Mouse (Mus musculus): Measurements from ENCODE around the gene Mgat4b. TPM values are rescaled to one million over a fixed set of nuclear protein-coding genes. Genes with fewer than 3 reads are reported as not detected.
"Not testable (repeated sequence)": the region's sequence is repeated elsewhere in the genome, so short reads cannot be mapped to it uniquely, and the experiment has no call there.

Gene Mgat4b
- polyA plus RNA-seq (2014; fragmentation: Nextera tagmentation; extraction: Ambion mirVana) = 41.3 and 59.6 TPM in 2 replicates

DNA sequence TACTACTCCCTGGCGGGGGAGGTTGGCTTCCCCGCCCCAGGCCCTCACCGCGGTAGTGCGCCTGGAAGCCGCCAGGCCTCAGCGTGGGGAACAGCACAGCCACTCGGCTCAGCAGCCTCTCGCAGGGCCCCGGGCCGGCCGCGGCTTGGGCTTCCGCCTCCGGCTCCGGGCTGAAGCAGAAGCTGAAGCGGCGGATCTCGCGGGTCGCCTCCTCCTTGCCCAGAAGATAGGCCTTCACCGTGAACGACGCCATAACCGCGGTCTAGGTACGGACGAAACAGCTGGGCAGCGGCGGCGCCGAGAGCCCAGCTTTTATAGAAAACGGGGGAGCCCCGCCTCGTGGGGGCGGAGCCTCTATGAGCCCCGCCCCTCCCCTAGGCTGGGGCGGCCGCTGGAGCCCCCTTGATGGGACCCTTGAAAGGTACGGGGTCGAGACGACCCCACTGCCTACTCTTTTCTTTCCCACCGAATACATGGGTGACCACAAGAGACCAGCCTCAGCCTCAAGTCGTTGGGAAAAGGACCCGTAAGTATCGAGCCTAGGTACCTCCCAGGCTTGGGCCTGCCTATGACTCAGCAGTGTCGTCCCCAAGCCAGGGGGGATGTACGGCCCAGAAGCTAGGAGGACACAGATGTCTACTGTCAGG lies at the start of gene Mgat4b, which contains the start of gene Sqstm1:
Gene Mgat4b, plus strand, starts transcription at position 386 of the 647 bp plus-strand sequence.
Gene Sqstm1, minus strand, starts transcription at position 323 of the 647 bp plus-strand sequence.
- peaks cover 21% of the 10 kb centered on the region for H3K36me3 ChIP-seq (ENCODE audit: control insufficient read depth, insufficient read depth, low read length)
- peak; percentile 92 for DNase-seq
- H3K27me3 ChIP-seq (ENCODE audit: control insufficient read depth, insufficient read depth, low read length) = no peaks in the 10 kb centered on the region
- peak within 1 kb of the TSS; percentile 96 for H3K27ac ChIP-seq (replicated peaks; ENCODE audit: low read depth, low read length)
- H3K4me2 ChIP-seq (ENCODE audit: low read length) = peak within 1 kb of the TSS; percentile 72
- H3K9me3 ChIP-seq (ENCODE audit: control insufficient read depth, low read length) = no peaks in the 10 kb centered on the region
- peak; percentile 80 for ATAC-seq (ENCODE audit: low FRiP score, low TSS enrichment)
- H3K4me3 ChIP-seq (replicated peaks; ENCODE audit: low read depth, low read length) = peak within 1 kb of the TSS; percentile 87
- peaks cover 21% of the 10 kb centered on the region for H3K4me1 ChIP-seq (ENCODE audit: control insufficient read depth, insufficient read depth, low read length)
- H3K9ac ChIP-seq (replicated peaks; ENCODE audit: low read length) = peak within 1 kb of the TSS; percentile 92
- under 1% methylated on average over 48 of the region's 48 CpGs for WGBS

DNA sequence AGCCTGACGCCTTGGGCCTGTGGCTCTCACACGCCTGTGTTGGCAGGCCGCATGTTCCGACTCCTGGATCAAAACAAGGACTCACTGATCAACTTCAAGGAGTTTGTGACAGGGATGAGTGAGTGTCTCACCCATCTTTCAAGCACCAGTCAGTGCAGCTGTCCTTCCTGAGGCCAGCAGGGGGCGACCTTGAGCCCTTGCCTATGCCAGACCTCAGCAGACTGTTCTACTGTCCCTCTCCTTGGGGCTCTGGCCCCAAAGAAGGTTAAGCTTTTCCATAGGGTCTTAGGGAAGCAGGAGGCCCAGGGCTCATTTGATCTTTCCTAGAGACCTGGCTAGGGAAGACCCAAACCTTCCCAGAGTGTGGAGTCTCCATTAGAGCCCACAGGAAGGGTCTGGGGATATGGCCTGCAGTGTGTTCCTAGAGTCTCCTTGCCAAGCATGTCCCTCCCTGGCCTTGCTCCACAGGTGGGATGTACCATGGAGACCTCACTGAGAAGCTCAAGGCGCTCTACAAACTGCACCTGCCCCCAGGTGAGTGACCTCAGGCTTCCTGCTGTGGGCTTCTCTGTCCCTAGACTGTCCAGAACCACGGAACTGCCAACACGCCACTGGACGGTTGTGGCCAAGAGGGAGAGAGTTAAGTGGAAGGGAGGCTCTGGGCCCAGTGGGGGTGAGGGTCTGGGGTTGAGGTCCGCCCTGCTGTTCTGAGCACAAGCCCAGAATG lies 48.9 kb upstream of the Mgat4b start:
- Histone ChIP-seq H3K4me2 (ENCODE audit: low read length) (no peak overlapping the region), H3K27ac (replicated peaks; ENCODE audit: low read depth, low read length) (no peak overlapping the region)
- 72% methylated on average over 10 of the region's 10 CpGs for WGBS

DNA sequence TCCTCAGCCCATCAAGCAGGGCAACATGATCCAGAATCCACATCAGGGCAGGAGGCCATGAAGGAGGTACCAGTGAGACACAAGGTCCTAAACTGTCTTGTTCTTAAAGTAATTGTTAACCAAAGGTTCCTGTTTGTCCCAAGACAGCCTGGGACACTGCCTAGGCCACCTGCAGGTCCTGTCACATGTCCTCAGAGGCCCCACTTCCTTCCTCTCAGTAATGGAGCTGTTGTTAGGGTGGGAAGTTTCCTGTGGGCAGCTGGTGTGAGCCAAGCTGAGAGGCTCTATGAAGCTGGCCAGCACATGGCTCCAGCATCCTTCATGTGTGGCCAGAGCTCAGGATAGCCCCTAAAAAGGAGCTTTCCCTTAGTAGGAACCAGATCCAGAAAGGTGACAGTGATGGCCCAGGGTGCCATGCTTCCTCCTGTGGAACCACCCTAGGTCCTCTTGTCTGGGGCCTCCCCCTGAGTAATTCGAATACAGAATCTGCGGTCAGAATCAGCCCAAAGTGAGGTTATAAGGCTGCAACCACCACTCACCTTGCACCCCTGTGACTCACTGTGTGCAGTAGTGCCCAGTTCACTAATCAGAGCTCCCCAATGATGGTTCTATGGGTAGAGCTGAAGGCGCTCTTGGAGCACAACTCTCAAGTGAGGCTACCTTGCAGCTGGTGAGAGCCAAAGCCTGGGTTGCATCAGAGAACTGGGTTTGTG lies 48.2 kb upstream of the Mgat4b start:
- Histone ChIP-seq H3K27ac (replicated peaks; ENCODE audit: low read depth, low read length) (no peak overlapping the region), H3K36me3 (ENCODE audit: control insufficient read depth, insufficient read depth, low read length) (peaks cover 80% of the 10 kb centered on the region), H3K4me2 (ENCODE audit: low read length) (no peak overlapping the region), H3K4me1 (ENCODE audit: control insufficient read depth, insufficient read depth, low read length) (no peaks in the 10 kb centered on the region), H3K9ac (replicated peaks; ENCODE audit: low read length) (no peak overlapping the region), H3K27me3 (ENCODE audit: control insufficient read depth, insufficient read depth, low read length) (no peaks in the 10 kb centered on the region), H3K4me3 (replicated peaks; ENCODE audit: low read depth, low read length) (no peak overlapping the region), H3K9me3 (ENCODE audit: control insufficient read depth, low read length) (no peaks in the 10 kb centered on the region)
- no peak for ATAC-seq (ENCODE audit: low FRiP score, low TSS enrichment)
- WGBS = 95% methylated on average over 3 of the region's 3 CpGs
- DNase-seq = no peak

More for the DNA sequence above, 48.9 kb upstream of the Mgat4b start:
- Histone ChIP-seq H3K4me3 (replicated peaks; ENCODE audit: low read depth, low read length) (no peak overlapping the region), H3K9me3 (ENCODE audit: control insufficient read depth, low read length) (no peaks in the 10 kb centered on the region), H3K27me3 (ENCODE audit: control insufficient read depth, insufficient read depth, low read length) (no peaks in the 10 kb centered on the region), H3K36me3 (ENCODE audit: control insufficient read depth, insufficient read depth, low read length) (peaks cover 86% of the 10 kb centered on the region), H3K4me1 (ENCODE audit: control insufficient read depth, insufficient read depth, low read length) (no peaks in the 10 kb centered on the region), H3K9ac (replicated peaks; ENCODE audit: low read length) (no peak overlapping the region)
- DNase-seq (peak; percentile 80), ATAC-seq (ENCODE audit: low FRiP score, low TSS enrichment) (no peak)

- ATAC-seq (ENCODE audit: low FRiP score, low TSS enrichment) = no peak
- no peak overlapping the region for H3K4me2 ChIP-seq (ENCODE audit: low read length)
- no peaks in the 10 kb centered on the region for H3K4me1 ChIP-seq (ENCODE audit: control insufficient read depth, insufficient read depth, low read length)
- H3K27ac ChIP-seq (replicated peaks; ENCODE audit: low read depth, low read length) = no peak overlapping the region
- H3K4me3 ChIP-seq (replicated peaks; ENCODE audit: low read depth, low read length) = no peak overlapping the region
- DNase-seq = no peak
- WGBS = 93% methylated on average over 5 of the region's 5 CpGs
- H3K36me3 ChIP-seq (ENCODE audit: control insufficient read depth, insufficient read depth, low read length) = peaks cover 65% of the 10 kb centered on the region
- no peaks in the 10 kb centered on the region for H3K27me3 ChIP-seq (ENCODE audit: control insufficient read depth, insufficient read depth, low read length)
- no peaks in the 10 kb centered on the region for H3K9me3 ChIP-seq (ENCODE audit: control insufficient read depth, low read length)
- H3K9ac ChIP-seq (replicated peaks; ENCODE audit: low read length) = no peak overlapping the region
Observed at GRCm38 (mm10) chr11:50168352-50168751, 42.3 kb upstream of the Mgat4b start.

- not testable (repeated sequence) for H3K9me3 ChIP-seq (ENCODE audit: control insufficient read depth, low read length); DNase-seq; H3K4me1 ChIP-seq (ENCODE audit: control insufficient read depth, insufficient read depth, low read length); H3K27me3 ChIP-seq (ENCODE audit: control insufficient read depth, insufficient read depth, low read length)
- ATAC-seq (ENCODE audit: low FRiP score, low TSS enrichment) = peak; percentile 61
- 4% methylated on average over 19 of the region's 19 CpGs for WGBS
- H3K4me2 ChIP-seq (ENCODE audit: low read length) = peak within 1 kb of the TSS; percentile 77
- H3K36me3 ChIP-seq (ENCODE audit: control insufficient read depth, insufficient read depth, low read length) = peaks cover 46% of the 10 kb centered on the region
- peak within 1 kb of the TSS; percentile 81 for H3K9ac ChIP-seq (replicated peaks; ENCODE audit: low read length)
- H3K27ac ChIP-seq (replicated peaks; ENCODE audit: low read depth, low read length) = peak within 1 kb of the TSS; percentile 85
- peak within 1 kb of the TSS; percentile 72 for H3K4me3 ChIP-seq (replicated peaks; ENCODE audit: low read depth, low read length)
Observed at GRCm38 (mm10) chr11:50174111-50174729, 36.5 kb upstream of the Mgat4b start, which contains the start of gene Mrnip. Mrnip (plus strand) TSS chr11:50174444.

DNA sequence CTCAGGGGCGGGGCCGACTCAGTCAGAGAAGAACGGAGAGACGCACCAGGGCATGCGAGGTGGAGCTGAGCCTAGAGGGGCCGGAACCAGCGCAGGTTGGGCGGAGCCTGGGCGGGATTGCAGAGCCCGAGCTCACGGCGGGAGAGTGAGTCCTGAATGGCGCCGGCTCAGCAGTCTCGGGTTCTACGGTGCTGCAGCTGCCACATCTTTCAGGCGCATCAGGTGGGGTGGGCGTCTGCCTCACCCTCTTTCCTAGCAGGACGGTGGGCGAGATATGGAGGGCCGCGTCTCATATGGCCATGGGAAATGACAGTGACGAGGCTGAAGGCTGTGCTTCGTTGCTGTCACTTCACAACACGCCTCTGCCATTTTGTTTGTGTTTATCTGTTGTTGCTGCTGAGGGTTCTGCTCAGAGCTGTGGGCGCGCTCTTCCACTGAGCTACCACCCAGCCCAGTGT lies 35.9 kb upstream of the Mgat4b start:
- Histone ChIP-seq H3K27me3 (ENCODE audit: control insufficient read depth, insufficient read depth, low read length) (no peaks in the 10 kb centered on the region), H3K4me1 (ENCODE audit: control insufficient read depth, insufficient read depth, low read length) (peaks cover 5% of the 10 kb centered on the region; the same call in 1 of the 2 replicates), H3K4me2 (ENCODE audit: low read length) (peak overlapping the region; percentile 77), H3K36me3 (ENCODE audit: control insufficient read depth, insufficient read depth, low read length) (peaks cover 46% of the 10 kb centered on the region), H3K27ac (replicated peaks; ENCODE audit: low read depth, low read length) (peak overlapping the region; percentile 85), H3K9me3 (ENCODE audit: control insufficient read depth, low read length) (no peaks in the 10 kb centered on the region), H3K4me3 (replicated peaks; ENCODE audit: low read depth, low read length) (peak overlapping the region; percentile 72), H3K9ac (replicated peaks; ENCODE audit: low read length) (peak overlapping the region; percentile 81)
- WGBS = under 1% methylated on average over 27 of the region's 27 CpGs
- DNase-seq = peak; percentile 99
- peak; percentile 99 for ATAC-seq (ENCODE audit: low FRiP score, low TSS enrichment)

DNA sequence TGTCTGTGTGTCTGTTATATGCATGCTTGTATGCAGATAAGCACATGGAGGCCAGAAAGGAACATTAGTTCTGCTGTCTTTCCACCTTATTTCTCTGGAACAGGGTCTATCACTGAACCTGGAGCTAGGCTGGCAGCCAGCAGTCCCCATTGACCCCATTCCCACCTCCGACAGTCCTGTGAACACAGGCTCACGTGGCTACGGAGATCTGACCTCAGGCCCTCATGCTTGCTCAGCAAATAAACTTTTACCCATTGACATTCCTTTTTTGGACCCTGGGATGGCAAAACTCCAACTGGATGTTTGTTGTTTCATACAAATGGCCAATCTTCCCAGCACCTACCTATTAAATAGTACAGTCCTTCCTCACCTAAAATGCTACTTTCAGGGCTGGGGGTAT lies 34.3 kb upstream of the Mgat4b start:
- Histone ChIP-seq H3K36me3 (ENCODE audit: control insufficient read depth, insufficient read depth, low read length) (peaks cover 41% of the 10 kb centered on the region), H3K4me3 (replicated peaks; ENCODE audit: low read depth, low read length) (no peak overlapping the region), H3K4me2 (ENCODE audit: low read length) (0 out of 2 replicates have a peak overlapping the region, but pooled peaks have one; percentile 77), H3K27me3 (ENCODE audit: control insufficient read depth, insufficient read depth, low read length) (no peaks in the 10 kb centered on the region), H3K27ac (replicated peaks; ENCODE audit: low read depth, low read length) (no peak overlapping the region), H3K9ac (replicated peaks; ENCODE audit: low read length) (no peak overlapping the region), H3K9me3 (ENCODE audit: control insufficient read depth, low read length) (no peaks in the 10 kb centered on the region), H3K4me1 (ENCODE audit: control insufficient read depth, insufficient read depth, low read length) (peaks cover 5% of the 10 kb centered on the region; the same call in 1 of the 2 replicates)
- 85% methylated on average over 3 of the region's 3 CpGs for WGBS
- DNase-seq (no peak), ATAC-seq (ENCODE audit: low FRiP score, low TSS enrichment) (no peak)

GRCm38 (mm10) chr11:50177111-50177510 lies 33.6 kb upstream of the Mgat4b start:
- no peak for DNase-seq
- Histone ChIP-seq H3K9ac (replicated peaks; ENCODE audit: low read length) (no peak overlapping the region), H3K9me3 (ENCODE audit: control insufficient read depth, low read length) (no peaks in the 10 kb centered on the region), H3K4me3 (replicated peaks; ENCODE audit: low read depth, low read length) (no peak overlapping the region), H3K36me3 (ENCODE audit: control insufficient read depth, insufficient read depth, low read length) (peaks cover 40% of the 10 kb centered on the region), H3K4me2 (ENCODE audit: low read length) (no peak overlapping the region), H3K27ac (replicated peaks; ENCODE audit: low read depth, low read length) (no peak overlapping the region), H3K27me3 (ENCODE audit: control insufficient read depth, insufficient read depth, low read length) (no peaks in the 10 kb centered on the region), H3K4me1 (ENCODE audit: control insufficient read depth, insufficient read depth, low read length) (peaks cover 5% of the 10 kb centered on the region; the same call in 1 of the 2 replicates)
- WGBS = 85% methylated on average over 6 of the region's 6 CpGs
- ATAC-seq (ENCODE audit: low FRiP score, low TSS enrichment) = no peak
